Mouse (Mus musculus) frontal cortex, postnatal 36 days (tissue): ENCODE results near the gene Trappc3l.

Experiments used
- DNase-seq, 2 experiments: peaks; one replicate each; pipeline ENCODE4 v3.0.0; 2022; ENCODE audit warnings: low spot score in 2 of 2

The Trappc3l gene

GRCm38 (mm10) chr10:34095147-34095546 lies 57.8 kb downstream of the Trappc3l start:
- DNase-seq: no peak

DNA sequence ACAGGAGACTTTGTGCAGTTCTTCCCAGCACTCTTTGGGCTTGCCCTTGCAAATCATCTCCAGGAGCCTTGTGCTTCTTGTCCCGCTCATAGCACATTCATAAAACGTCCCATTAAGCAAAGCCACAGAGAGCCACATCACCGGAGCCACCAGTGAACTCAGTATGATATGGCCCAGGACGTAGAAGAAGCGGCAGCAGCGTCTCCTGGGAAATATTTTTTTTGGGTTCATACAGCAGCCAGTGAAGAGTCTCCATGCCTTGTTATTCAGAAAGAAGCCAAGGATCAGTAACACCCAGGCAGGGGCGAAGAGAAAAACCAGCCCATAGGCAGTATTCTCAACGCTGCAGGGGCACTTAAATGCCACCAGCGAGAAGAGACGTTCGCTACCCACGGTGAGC lies 58.6 kb downstream of the Trappc3l start:
- DNase-seq: peak in 1 of 2 experiments; percentile 18

DNA sequence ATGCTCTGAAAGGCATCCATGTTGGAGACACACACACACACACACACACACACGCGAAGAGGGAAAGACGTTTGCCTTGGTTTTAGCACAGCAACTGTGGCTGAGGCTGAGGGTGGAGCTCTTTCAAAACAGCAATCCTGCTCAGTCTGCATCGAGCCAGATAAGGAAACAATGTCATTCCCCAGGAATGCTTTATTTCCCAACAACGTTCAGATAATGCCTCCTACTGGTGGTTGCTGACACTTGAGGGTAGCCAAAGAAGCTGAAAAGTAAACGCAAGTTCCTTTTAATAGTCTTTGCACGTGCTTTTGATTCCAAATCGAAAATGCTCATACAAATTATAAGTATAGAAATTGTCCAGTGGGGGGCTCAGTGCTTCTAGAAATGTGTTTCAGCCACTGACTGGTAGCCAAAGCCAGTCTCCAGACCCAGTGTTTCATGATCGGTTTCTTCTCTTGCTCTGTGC lies 59.1 kb downstream of the Trappc3l start, which contains the start of gene Calhm5:
Gene Calhm5 (minus strand): TSS at position 102 of the 466 bp plus-strand sequence.
- peak; percentile 33 to 58 for DNase-seq

- DNase-seq: no peak
These were observed 73.6 kb downstream of the Trappc3l start for GRCm38 (mm10) chr10:34110863-34111465.

GRCm38 (mm10) chr10:34111964-34112738 lies 74.8 kb downstream of the Trappc3l start:
- no peak for DNase-seq

GRCm38 (mm10) chr10:34117131-34117530 lies 79.7 kb downstream of the Trappc3l start:
- DNase-seq: no peak

- no peak for DNase-seq
These were observed 80.4 kb downstream of the Trappc3l start for GRCm38 (mm10) chr10:34117770-34118169.

GRCm38 (mm10) chr10:34118421-34118820 lies 81.0 kb downstream of the Trappc3l start:
- DNase-seq: no peak

DNA sequence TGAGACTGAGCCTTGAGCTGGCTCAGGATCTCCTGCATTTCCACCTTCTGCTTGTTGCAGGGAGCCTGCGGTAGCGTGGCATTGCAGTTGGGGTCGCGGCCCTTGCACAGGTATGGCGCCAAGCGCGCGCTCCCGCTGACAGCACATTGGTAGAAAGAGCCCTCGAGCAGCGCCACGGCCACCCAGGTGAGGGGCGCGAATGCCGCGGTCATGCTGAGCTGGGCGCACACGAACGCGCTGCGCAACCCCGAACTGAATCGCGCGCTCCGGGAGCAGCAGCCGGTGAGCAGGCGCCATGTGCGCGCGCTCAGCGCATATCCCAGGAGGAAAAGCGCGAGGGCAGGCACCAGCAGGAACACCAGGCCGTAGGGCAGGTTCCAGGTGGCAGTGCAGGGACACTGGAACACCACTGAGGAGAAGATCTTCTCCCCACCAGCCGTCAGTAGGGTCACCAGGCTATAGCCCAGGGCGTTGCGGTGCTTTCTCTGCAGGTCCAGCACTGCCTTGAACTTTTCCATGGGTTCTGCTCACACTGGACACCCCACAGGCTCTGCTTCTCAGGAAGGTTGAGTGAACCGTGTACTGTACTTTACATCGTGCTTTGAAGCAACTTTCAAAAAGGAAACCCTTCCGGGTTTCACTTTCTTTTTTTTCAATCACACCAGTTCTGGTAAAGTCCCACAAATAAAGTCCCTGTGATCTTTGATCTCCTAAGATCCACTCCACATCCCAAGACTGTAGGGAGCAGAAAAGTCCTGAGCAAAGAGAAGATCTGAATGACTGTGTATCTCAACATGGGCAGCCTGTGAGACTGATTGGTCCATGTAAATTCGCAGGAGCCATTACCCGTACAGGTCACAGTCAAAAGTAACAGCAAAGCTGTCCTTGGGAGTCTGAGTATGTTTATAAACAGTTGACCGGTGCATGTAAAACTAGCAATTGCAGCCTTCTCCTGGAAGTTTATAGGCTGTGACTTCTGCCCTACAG lies 90.3 kb downstream of the Trappc3l start, which contains the start of gene Calhm6:
Gene Calhm6 (minus strand): TSS at position 593 of the 987 bp plus-strand sequence.
- DNase-seq: peak; percentile 45 to 51

DNA sequence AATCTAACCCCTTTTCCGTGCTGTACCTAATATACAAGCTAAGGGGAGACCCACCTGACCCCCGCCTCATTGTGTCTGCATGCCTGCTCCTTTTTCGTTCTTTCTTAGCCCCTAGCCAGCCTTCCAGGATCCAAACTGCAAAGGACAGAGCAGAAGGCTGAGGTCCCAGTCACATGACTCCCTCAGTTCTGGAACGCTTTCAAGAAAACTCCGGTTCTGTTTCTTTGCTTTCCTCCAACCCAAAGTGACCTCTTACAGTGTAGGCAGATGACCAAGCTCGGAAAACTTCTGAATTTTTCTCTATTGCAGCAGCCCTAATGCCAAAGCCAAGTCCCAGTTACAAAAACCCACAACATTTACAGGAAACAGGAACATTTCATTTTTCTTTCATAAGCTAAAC lies 91.0 kb downstream of the Trappc3l start:
- DNase-seq: no peak

DNA sequence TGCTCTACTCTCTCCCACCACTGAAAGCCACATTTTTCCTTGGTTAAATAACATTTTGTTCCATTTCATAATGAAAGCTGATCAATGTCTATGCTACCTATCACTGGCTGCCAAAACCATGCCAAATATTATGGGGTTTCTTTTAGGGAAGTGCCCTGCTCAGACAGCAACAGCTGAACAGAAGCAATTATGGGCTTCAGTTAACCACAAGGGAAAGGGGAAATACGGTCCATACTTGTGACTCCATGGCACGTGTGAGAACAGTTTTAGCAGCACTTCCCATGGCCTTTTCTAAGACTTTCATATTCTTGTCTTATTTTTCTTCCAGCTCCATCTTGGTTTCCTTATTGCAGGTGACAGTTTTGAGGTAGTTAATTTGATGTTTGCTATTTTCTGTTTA lies 94.0 kb downstream of the Trappc3l start:
- DNase-seq: no peak

- DNase-seq: no peak
These were observed 99.0 kb downstream of the Trappc3l start for GRCm38 (mm10) chr10:34136432-34136831.

GRCm38 (mm10) chr10:34138027-34138426 lies 100.6 kb downstream of the Trappc3l start:
- DNase-seq: no peak

GRCm38 (mm10) chr10:34139768-34140167 lies 102.4 kb downstream of the Trappc3l start:
- DNase-seq: no peak

- no peak for DNase-seq
These were observed 104.3 kb downstream of the Trappc3l start for GRCm38 (mm10) chr10:34141693-34142092.

DNA sequence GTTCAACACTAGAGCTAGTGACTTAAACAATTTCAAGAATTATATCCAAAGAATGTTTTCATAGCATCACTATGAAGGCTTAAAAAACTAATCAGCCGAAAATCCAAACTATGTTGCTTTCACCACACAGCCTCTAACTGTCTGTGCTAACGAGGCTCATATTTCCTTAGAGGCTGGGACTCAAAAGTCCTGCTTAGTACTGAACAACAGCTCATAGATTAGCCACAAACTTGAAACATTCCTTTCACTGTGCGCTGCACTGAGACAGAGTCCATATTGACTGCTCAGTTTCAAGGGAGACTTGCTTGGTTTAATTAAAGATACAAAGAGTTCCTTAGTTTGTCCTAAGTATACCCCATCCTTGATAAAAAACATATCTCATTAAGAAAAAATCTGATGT lies 112.4 kb downstream of the Trappc3l start:
- DNase-seq: no peak

DNA sequence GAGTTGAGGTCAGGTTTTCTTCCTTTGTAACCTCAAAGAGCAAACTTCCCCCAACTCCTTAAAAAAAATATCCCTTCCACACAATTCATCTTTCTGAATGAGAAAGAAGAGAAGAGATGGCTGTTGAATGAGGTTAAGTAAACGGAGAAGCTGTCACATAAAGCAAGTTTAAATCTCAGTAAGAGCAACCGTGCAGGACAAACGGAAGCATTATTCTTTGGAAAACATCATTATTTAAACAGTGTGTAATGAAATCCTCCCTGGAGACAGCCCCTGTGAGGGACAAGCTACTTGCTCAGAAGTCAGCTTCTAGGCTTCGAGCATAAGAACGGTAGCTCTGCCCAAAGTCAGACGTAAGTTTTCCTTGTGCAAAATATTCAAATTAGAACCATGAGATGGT lies 113.1 kb downstream of the Trappc3l start:
- no peak for DNase-seq

- DNase-seq: no peak
These were observed 114.4 kb downstream of the Trappc3l start for GRCm38 (mm10) chr10:34151827-34152226.

- DNase-seq: no peak
These were observed 118.6 kb downstream of the Trappc3l start for GRCm38 (mm10) chr10:34155796-34156554.
